Mouse (Mus musculus) limb, embryonic 14.5 days (tissue): ENCODE data around the gene Slc10a6. TPM values are rescaled to one million over a fixed set of nuclear protein-coding genes. Genes with fewer than 3 reads are reported as not detected.

Source experiments
- ATAC-seq: fragments of 200-750 bp; cut with Nextera tagmentation; 2 replicates; pipeline ENCODE4 v1.8.0; 2017; ENCODE audit warnings: low read depth, moderate number of reproducible peaks, moderate TSS enrichment; ENCODE audit not compliant: low FRiP score
- DNase-seq: peaks from one replicate; pipeline ENCODE4 v3.0.0-alpha.2; 2015; ENCODE audit warnings: low spot score
- H3K27ac ChIP-seq: fragments of 300-500 bp; sonication (generic); replicated peaks from 2 replicates; pipeline ENCODE4 v1.5.1; 2014; ENCODE audit warnings: low read depth, mild to moderate bottlenecking, low read length, moderate library complexity, mixed read lengths
- H3K27me3 ChIP-seq: fragments of 300-500 bp; sonication (generic); 2 replicates; pipeline ENCODE4 v1.6.1; 2014; ENCODE audit warnings: low read length, mixed read lengths; ENCODE audit not compliant: control insufficient read depth, insufficient read depth
- H3K36me3 ChIP-seq: fragments of 300-500 bp; sonication (generic); 2 replicates; pipeline ENCODE4 v1.6.1; 2014; ENCODE audit warnings: mild to moderate bottlenecking, low read length, moderate library complexity, mixed read lengths; ENCODE audit not compliant: control insufficient read depth, insufficient read depth
- H3K4me1 ChIP-seq: fragments of 300-500 bp; sonication (generic); 2 replicates; pipeline ENCODE4 v1.6.1; 2014; ENCODE audit warnings: antibody characterized with exemption, low read length, mixed read lengths; ENCODE audit not compliant: control insufficient read depth, insufficient read depth
- H3K4me2 ChIP-seq: fragments of 300-500 bp; sonication (generic); replicated peaks from 2 replicates; pipeline ENCODE4 v1.6.1; 2014; ENCODE audit warnings: low read depth, mild to moderate bottlenecking, low read length, moderate library complexity; ENCODE audit not compliant: severe bottlenecking
- H3K4me3 ChIP-seq: fragments of 300-500 bp; sonication (generic); replicated peaks from 2 replicates; pipeline ENCODE4 v1.5.1; 2014; ENCODE audit warnings: low read length
- H3K9ac ChIP-seq: fragments of 300-500 bp; sonication (generic); 2 replicates; pipeline ENCODE4 v1.6.1; 2014; ENCODE audit warnings: mild to moderate bottlenecking, low read depth, low read length, moderate library complexity; ENCODE audit not compliant: severe bottlenecking
- H3K9me3 ChIP-seq: fragments of 300-500 bp; sonication (generic); 2 replicates; pipeline ENCODE4 v1.6.1; 2016; ENCODE audit warnings: low read length; ENCODE audit not compliant: control insufficient read depth
- POLR2A ChIP-seq: fragments of 200-500 bp; IDR thresholded peaks from 2 replicates; pipeline ENCODE4 v1.8.0; 2012; ENCODE audit warnings: inconsistent platforms, mild to moderate bottlenecking, moderate library complexity, borderline replicate concordance; ENCODE audit not compliant: insufficient read depth, insufficient read length; ENCODE audit errors: extremely low read depth
- WGBS: fragments of 180-500 bp; shearing (Covaris S2); extraction: QIAGEN DNeasy Blood & Tissue Kit; methylation state at CpG from one replicate; pipeline ENCODE4 v1.1.7; 2014; 5-methylcytosine and 5-hydroxymethylcytosine counted together
- polyA plus RNA-seq, 2 experiments: library from polyadenylated mRNA; depleted of rRNA in 1 of 2; stranded (reverse) in 1 of 2; unstranded in 1 of 2; fragments of >200 nt; fragmentation: Nextera tagmentation in 1 of 2; extraction: Ambion mirVana in 1 of 2; gene quantifications; 2 replicates each; pipeline versions ENCODE4 v1.2.1 to v1.2.3; 2012 to 2014

Gene Slc10a6
- polyA plus RNA-seq (2012; rRNA removed) (0.45 and 0.47 TPM in 2 replicates), polyA plus RNA-seq (2014; fragmentation: Nextera tagmentation; extraction: Ambion mirVana) (0.82 and 0.89 TPM in 2 replicates)

DNA sequence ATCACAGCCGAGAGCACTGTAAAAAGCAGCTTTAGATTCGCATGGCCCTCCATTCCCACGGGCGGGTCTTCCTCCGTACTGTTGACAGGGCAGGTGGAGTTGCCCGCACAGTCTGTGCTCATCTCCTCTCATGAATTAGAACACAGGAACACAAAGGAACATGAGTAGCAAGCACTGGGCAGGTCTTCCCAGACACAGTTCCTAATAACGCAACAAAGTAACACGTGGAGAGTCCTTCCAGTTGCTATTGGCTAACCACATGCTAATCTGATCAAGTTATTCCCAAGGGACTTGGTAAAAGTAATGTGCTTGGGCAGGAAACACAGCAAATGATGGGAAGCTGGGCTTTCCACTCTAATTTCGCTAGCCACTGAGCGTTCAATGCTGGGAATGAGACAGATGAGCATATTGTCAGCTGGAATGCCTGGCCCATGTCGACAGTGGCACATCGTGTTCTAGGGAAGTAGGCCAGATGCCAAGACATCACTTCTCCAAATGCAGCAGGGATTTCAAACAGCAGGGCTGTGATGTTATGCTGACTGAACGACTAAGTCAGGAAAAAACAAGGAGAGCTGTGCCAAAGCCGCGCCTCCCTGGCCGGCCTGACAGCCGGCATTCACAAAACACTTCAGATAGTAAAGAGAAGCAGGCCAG is at the start of gene Slc10a6:
TSS of gene Slc10a6 (minus strand) at position 293 of the 654 bp plus-strand sequence.
- no peak for TF ChIP-seq POLR2A
- H3K27ac ChIP-seq, result no peak within 1 kb of the TSS
- ATAC-seq, result peak; percentile 63; the same call in 1 of the 2 replicates
- peak; percentile 72 for DNase-seq
- no peak within 1 kb of the TSS for H3K9ac ChIP-seq
- H3K9me3 ChIP-seq, result no peaks in the 10 kb centered on the region
- 0 out of 2 replicates have a peak, but pooled peaks cover 5% of the 10 kb centered on the region for H3K4me1 ChIP-seq
- no peaks in the 10 kb centered on the region for H3K27me3 ChIP-seq
- no peak within 1 kb of the TSS for H3K4me3 ChIP-seq
- no peaks in the 10 kb centered on the region for H3K36me3 ChIP-seq
- WGBS, result 41% methylated on average over 17 of the region's 17 CpGs
- H3K4me2 ChIP-seq, result no peak within 1 kb of the TSS

DNA sequence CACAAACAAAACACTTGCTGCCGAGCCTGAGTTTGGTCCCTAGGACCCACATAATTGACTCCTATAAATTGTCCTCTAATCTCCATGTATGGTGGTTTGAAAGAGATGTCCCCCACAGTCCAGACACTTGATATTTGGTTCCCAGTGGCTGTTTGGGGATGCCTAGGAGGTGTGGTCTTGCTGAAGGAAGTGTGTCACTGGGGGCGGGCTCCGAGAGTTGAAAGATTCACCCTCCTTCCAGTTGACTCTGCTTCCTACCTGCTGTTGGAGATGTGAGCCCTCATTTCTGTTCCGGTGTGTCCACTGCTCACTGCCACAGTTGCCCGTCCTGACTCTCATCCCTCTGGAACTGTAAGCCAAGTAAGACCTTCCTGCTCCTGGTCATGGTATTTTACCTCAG is 49.8 kb upstream of the Slc10a6 start:
- Histone ChIP-seq H3K9me3 (no peaks in the 10 kb centered on the region), H3K4me1 (no peaks in the 10 kb centered on the region), H3K9ac (no peak overlapping the region), H3K4me3 (no peak overlapping the region), H3K4me2 (no peak overlapping the region), H3K27ac (no peak overlapping the region), H3K36me3 (no peaks in the 10 kb centered on the region), H3K27me3 (no peaks in the 10 kb centered on the region)
- DNase-seq (no peak), ATAC-seq (no peak)
- 92% methylated on average over 5 of the region's 5 CpGs for WGBS
- TF ChIP-seq POLR2A, result no peak

DNA sequence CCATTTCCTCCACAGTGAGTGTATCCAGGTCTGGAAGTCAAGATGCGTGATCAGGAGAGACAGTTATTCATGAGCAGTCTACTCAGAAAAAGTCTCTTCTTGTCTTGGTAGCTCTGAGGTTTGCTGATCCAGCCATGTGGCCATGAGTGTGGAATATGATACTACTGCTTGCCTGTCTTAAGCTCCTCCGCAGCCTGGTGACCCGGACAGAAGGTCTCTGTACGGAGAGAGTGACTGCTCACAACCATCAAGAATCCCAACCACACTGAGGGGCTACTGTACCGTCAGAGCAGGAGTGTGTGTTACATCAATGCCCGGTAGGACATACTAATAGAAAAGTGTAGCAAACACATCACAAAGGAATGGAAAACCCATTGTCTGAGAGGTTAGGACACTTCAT is 48.7 kb upstream of the Slc10a6 start:
- Histone ChIP-seq H3K4me2 (no peak overlapping the region), H3K4me1 (no peaks in the 10 kb centered on the region), H3K27ac (no peak overlapping the region), H3K27me3 (no peaks in the 10 kb centered on the region), H3K9ac (no peak overlapping the region), H3K4me3 (no peak overlapping the region), H3K9me3 (no peaks in the 10 kb centered on the region), H3K36me3 (no peaks in the 10 kb centered on the region)
- no peak for TF ChIP-seq POLR2A
- DNase-seq (no peak), ATAC-seq (no peak)
- WGBS, result 70% methylated on average over 6 of the region's 6 CpGs

DNA sequence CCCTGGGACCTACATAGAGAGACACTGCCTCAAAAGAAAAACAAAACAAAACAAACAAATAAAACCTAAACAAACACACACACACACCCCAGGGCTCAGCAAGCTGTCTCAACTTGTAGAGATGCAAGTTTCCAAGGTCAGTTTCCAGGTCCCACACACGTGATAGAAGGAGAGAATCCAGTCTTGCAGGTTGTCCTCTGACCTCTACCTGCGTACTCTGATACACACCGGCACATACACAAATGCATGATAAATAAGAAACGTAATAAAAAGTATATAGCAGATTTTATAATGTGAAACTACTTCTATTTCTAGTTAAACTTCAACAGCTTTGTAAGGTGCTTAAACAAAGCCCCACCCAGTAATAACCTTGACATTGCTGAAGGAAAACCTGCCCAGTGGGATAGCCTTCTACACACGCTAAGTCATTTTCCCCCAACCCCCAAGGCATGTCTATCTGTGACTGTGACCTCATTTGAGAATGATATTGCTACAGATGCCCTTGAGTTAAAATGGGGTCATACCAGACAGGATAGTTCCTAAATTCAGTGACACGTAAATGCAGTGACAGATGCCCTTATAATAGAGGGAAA is 47.2 kb upstream of the Slc10a6 start:
- DNase-seq (no peak), ATAC-seq (no peak)
- Histone ChIP-seq H3K36me3 (no peaks in the 10 kb centered on the region), H3K9ac (no peak overlapping the region), H3K9me3 (no peaks in the 10 kb centered on the region), H3K4me1 (no peaks in the 10 kb centered on the region), H3K27ac (no peak overlapping the region), H3K27me3 (no peaks in the 10 kb centered on the region), H3K4me2 (no peak overlapping the region), H3K4me3 (no peak overlapping the region)
- 73% methylated on average over 6 of the region's 6 CpGs for WGBS
- no peak for TF ChIP-seq POLR2A

DNA sequence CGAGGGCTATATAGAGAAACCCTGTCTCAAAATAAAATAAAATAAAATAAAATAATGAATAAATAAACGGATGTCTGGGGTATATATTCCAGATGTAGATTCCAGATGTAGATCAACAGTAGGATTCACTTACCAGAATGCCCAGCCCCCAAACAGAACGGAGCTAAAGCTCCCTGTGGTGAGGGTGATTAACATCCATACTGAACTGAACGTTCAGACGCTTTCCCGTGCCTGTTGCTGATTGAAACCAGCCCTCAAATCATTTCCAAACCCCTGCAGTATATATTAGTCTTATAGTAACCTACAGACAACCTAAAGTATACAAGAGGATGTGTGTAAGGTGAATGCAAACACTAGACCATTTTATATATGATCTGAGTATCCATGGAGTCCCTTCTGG is 45.3 kb upstream of the Slc10a6 start:
- DNase-seq (peak; percentile 71), ATAC-seq (peak; percentile 67)
- no peaks in the 10 kb centered on the region for H3K27me3 ChIP-seq
- H3K36me3 ChIP-seq, result no peaks in the 10 kb centered on the region
- TF ChIP-seq POLR2A, result no peak
- H3K4me3 ChIP-seq, result no peak overlapping the region
- 17% methylated on average over 6 of the region's 6 CpGs for WGBS
- H3K27ac ChIP-seq, result no peak overlapping the region
- no peaks in the 10 kb centered on the region for H3K4me1 ChIP-seq
- H3K9ac ChIP-seq, result no peak overlapping the region
- no peak overlapping the region for H3K4me2 ChIP-seq
- H3K9me3 ChIP-seq, result no peaks in the 10 kb centered on the region
